Mouse (Mus musculus): ENCODE results near the gene Polg. TPM values are rescaled to one million over a fixed set of nuclear protein-coding genes. Genes with fewer than 3 reads are reported as not detected.

The Polg gene
- polyA plus RNA-seq, 1 experiment from 2014 or later: 33.2 TPM

- 87% methylated on average over 10 of the region's 10 CpGs for WGBS
- Histone ChIP-seq H3K4me1 (peaks cover 10% of the 10 kb centered on the region; the same call in 1 of the 2 replicates), H3K36me3 (peaks cover 27% of the 10 kb centered on the region), H3K4me3 (no peak overlapping the region), H3K9me3 (no peaks in the 10 kb centered on the region), H3K27me3 (ENCODE audit: insufficient read depth, poor library complexity, severe bottlenecking) (no peaks in the 10 kb centered on the region), H3K27ac (no peak overlapping the region)
- no peak for DNase-seq (ENCODE audit: low spot score)
These were observed 40.4 kb downstream of the Polg start for GRCm38 (mm10) chr7:79425804-79426203.

GRCm38 (mm10) chr7:79422876-79423275 is 43.3 kb downstream of the Polg start:
- no peak for DNase-seq (ENCODE audit: low spot score)
- H3K9me3 ChIP-seq: no peaks in the 10 kb centered on the region
- H3K4me1 ChIP-seq: 0 out of 2 replicates have a peak, but pooled peaks cover 4% of the 10 kb centered on the region
- H3K27me3 ChIP-seq (ENCODE audit: insufficient read depth, poor library complexity, severe bottlenecking): no peaks in the 10 kb centered on the region
- no peak overlapping the region for H3K27ac ChIP-seq
- 93% methylated on average over 10 of the region's 10 CpGs for WGBS
- H3K4me3 ChIP-seq: no peak overlapping the region
- peaks cover 31% of the 10 kb centered on the region for H3K36me3 ChIP-seq

- H3K27me3 ChIP-seq (ENCODE audit: insufficient read depth, poor library complexity, severe bottlenecking): no peaks in the 10 kb centered on the region
- WGBS: 89% methylated on average over 7 of the region's 7 CpGs
- H3K27ac ChIP-seq: no peak overlapping the region
- H3K9me3 ChIP-seq: no peaks in the 10 kb centered on the region
- no peaks in the 10 kb centered on the region for H3K4me1 ChIP-seq
- H3K36me3 ChIP-seq: peaks cover 22% of the 10 kb centered on the region
- no peak overlapping the region for H3K4me3 ChIP-seq
- no peak for DNase-seq (ENCODE audit: low spot score)
These were observed 46.2 kb downstream of the Polg start for GRCm38 (mm10) chr7:79419950-79420349.

GRCm38 (mm10) chr7:79414449-79415375 is 51.5 kb downstream of the Polg start:
- H3K4me1 ChIP-seq: no peaks in the 10 kb centered on the region
- 88% methylated on average over 18 of the region's 18 CpGs for WGBS
- H3K27ac ChIP-seq: no peak overlapping the region
- H3K36me3 ChIP-seq: 0 out of 2 replicates have a peak, but pooled peaks cover 7% of the 10 kb centered on the region
- H3K27me3 ChIP-seq (ENCODE audit: insufficient read depth, poor library complexity, severe bottlenecking): no peaks in the 10 kb centered on the region
- DNase-seq (ENCODE audit: low spot score): no peak
- no peaks in the 10 kb centered on the region for H3K9me3 ChIP-seq
- H3K4me3 ChIP-seq: no peak overlapping the region

GRCm38 (mm10) chr7:79400296-79400695 is 65.9 kb downstream of the Polg start:
- no peaks in the 10 kb centered on the region for H3K27me3 ChIP-seq (ENCODE audit: insufficient read depth, poor library complexity, severe bottlenecking)
- H3K4me3 ChIP-seq: no peak overlapping the region
- no peaks in the 10 kb centered on the region for H3K4me1 ChIP-seq
- no peak overlapping the region for H3K27ac ChIP-seq
- peaks cover 5% of the 10 kb centered on the region; the same call in 1 of the 2 replicates for H3K36me3 ChIP-seq
- H3K9me3 ChIP-seq: no peaks in the 10 kb centered on the region
- DNase-seq (ENCODE audit: low spot score): no peak
- 80% methylated on average over 3 of the region's 3 CpGs for WGBS

- DNase-seq (ENCODE audit: low spot score): no peak
- no peaks in the 10 kb centered on the region for H3K27me3 ChIP-seq (ENCODE audit: insufficient read depth, poor library complexity, severe bottlenecking)
- H3K9me3 ChIP-seq: no peaks in the 10 kb centered on the region
- peaks cover 5% of the 10 kb centered on the region; the same call in 1 of the 2 replicates for H3K36me3 ChIP-seq
- H3K27ac ChIP-seq: no peak overlapping the region
- H3K4me1 ChIP-seq: no peaks in the 10 kb centered on the region
- no peak overlapping the region for H3K4me3 ChIP-seq
- 69% methylated on average over 12 of the region's 12 CpGs for WGBS
These were observed 67.2 kb downstream of the Polg start for GRCm38 (mm10) chr7:79398971-79399370.

GRCm38 (mm10) chr7:79398426-79398825 is 67.7 kb downstream of the Polg start:
- DNase-seq (ENCODE audit: low spot score): no peak
- Histone ChIP-seq H3K27ac (no peak overlapping the region), H3K4me1 (no peaks in the 10 kb centered on the region), H3K36me3 (peaks cover 5% of the 10 kb centered on the region; the same call in 1 of the 2 replicates), H3K4me3 (no peak overlapping the region), H3K27me3 (ENCODE audit: insufficient read depth, poor library complexity, severe bottlenecking) (no peaks in the 10 kb centered on the region), H3K9me3 (no peaks in the 10 kb centered on the region)
- 84% methylated on average over 8 of the region's 8 CpGs for WGBS

GRCm38 (mm10) chr7:79397446-79397963 is 68.7 kb downstream of the Polg start:
- DNase-seq (ENCODE audit: low spot score): no peak
- WGBS: 82% methylated on average over 10 of the region's 10 CpGs
- H3K4me3 ChIP-seq: no peak overlapping the region
- peaks cover 5% of the 10 kb centered on the region; the same call in 1 of the 2 replicates for H3K4me1 ChIP-seq
- no peak overlapping the region for H3K27ac ChIP-seq
- H3K36me3 ChIP-seq: peaks cover 5% of the 10 kb centered on the region; the same call in 1 of the 2 replicates
- H3K9me3 ChIP-seq: no peaks in the 10 kb centered on the region
- H3K27me3 ChIP-seq (ENCODE audit: insufficient read depth, poor library complexity, severe bottlenecking): no peaks in the 10 kb centered on the region

Small RNA genes lying within 50 kb of the gene (microRNA-seq; reads per million reads assigned to microRNA genes)
- gene Mir9-3: 1.8 reads per million

Other genes with a start within 250 kb of the Polg start
- 4.7 and 5.4 TPM in 2 replicates for gene Abhd2, start 193.2 kb downstream of the Polg start, polyA plus RNA-seq (2016; fragmentation: Nextera tagmentation; extraction: Ambion mirVana)
- 0.10 and 0.31 TPM in 2 replicates for gene Rlbp1, start 79.3 kb downstream of the Polg start, polyA plus RNA-seq (2016; fragmentation: Nextera tagmentation; extraction: Ambion mirVana)
- gene Fanci, start 74.4 kb downstream of the Polg start, polyA plus RNA-seq (2016; fragmentation: Nextera tagmentation; extraction: Ambion mirVana): 15.8 and 16.1 TPM in 2 replicates
- not detected in 2 replicates for gene Rhcg, start 151.3 kb upstream of the Polg start, polyA plus RNA-seq (2016; fragmentation: Nextera tagmentation; extraction: Ambion mirVana)
- gene Ticrr, start 193.8 kb upstream of the Polg start, polyA plus RNA-seq (2016; fragmentation: Nextera tagmentation; extraction: Ambion mirVana): 9.2 and 15.5 TPM in 2 replicates
- gene Kif7, start 249.4 kb upstream of the Polg start, polyA plus RNA-seq (2016; fragmentation: Nextera tagmentation; extraction: Ambion mirVana): 3.8 and 5.2 TPM in 2 replicates

All from heart, embryonic 10.5 days (tissue).